In the genomic region with DNA sequence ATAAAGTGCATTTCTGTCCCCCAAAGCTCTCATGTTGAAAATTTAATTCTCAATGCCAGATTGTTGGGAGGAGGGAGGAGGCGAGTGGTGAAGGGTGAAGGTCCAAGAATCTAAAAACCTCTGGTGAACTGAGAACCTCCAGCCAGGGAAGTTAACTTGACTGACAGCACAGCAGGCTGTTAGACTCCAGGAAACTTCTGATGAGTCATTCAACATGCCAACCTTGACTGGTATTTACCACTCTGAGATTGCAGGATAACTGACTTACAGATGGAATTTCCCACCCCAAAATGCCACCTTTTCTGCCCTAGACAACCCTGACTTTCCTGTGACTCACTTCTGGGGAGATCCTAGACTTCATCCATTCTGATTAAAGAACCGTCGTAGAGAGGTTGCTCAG, we compare ENCODE assay signal across 25 mouse cellular contexts. TPM values are rescaled to one million over a fixed set of nuclear protein-coding genes. Genes with fewer than 3 reads are reported as not detected.
A peak's percentile ranks its signal among the peaks of the same experiment; 100 is the strongest.
DNase-seq lines count a peak whose midpoint lies in the region; ATAC-seq and TF ChIP-seq lines count a peak whose summit lies in the region.
"Had no signal": no experiment of that assay in that cellular context is flagged by ENCODE, and none has a peak within 500 bp of the region (broad histone marks: within the 10 kb centered on the region; RNA-seq: fewer than 3 reads in every experiment).

No protein-coding gene starts in this region.

- peak; percentile 38 for DNase-seq in adrenal gland, adult 2 months
- no peak for DNase-seq in adrenal gland, postnatal 14 days
- peak; percentile 64 for DNase-seq in 3T3-L1 (ENCODE audit: low read depth, low spot score)
- DNase-seq in forebrain, embryonic 11.5 days (ENCODE audit: low spot score) = no peak
- DNase-seq in gastrocnemius, adult 8-10 months (ENCODE audit: low spot score in 2 of 2) = no peak
- DNase-seq: adrenal gland, postnatal 10 days; adrenal gland, postnatal 36 days; B cell, adult 2 months; cerebellum, adult 11-12 months; cerebellum, adult 2 months; cerebellum, adult 9-10 months; cerebellum, postnatal 14 days; cerebellum, postnatal 36 days; embryo, embryonic 11 days; forebrain, postnatal 0 days had no signal

- H3K27ac ChIP-seq in forebrain, embryonic 11.5 days (ENCODE audit: low read depth, low read length) = no peak overlapping the region
- H3K27ac ChIP-seq: embryonic facial prominence, embryonic 13.5 days; embryonic facial prominence, embryonic 15.5 days; forebrain, embryonic 10.5 days; forebrain, embryonic 13.5 days; forebrain, embryonic 15.5 days had no signal

- no peaks in the 10 kb centered on the region for H3K27me3 ChIP-seq in C2C12 (ENCODE audit: control insufficient read depth, insufficient read depth, insufficient read length)
- no peaks in the 10 kb centered on the region for H3K27me3 ChIP-seq in forebrain, embryonic 11.5 days (ENCODE audit: control insufficient read depth, insufficient read depth, low read length)
- H3K27me3 ChIP-seq: embryonic facial prominence, embryonic 13.5 days; embryonic facial prominence, embryonic 15.5 days; forebrain, embryonic 13.5 days; forebrain, embryonic 15.5 days had no signal

- 91% methylated on average over 3 of the region's 3 CpGs for WGBS in forebrain, embryonic 11.5 days

- no peaks in the 10 kb centered on the region for H3K79me2 ChIP-seq in C2C12 (ENCODE audit: control insufficient read depth, insufficient read depth)

- no peak overlapping the region for H3ac ChIP-seq in C2C12 (ENCODE audit: control insufficient read depth, insufficient read length, low read depth)

- no peak overlapping the region for H3K9ac ChIP-seq in forebrain, embryonic 11.5 days (ENCODE audit: low read length)
- H3K9ac ChIP-seq: embryonic facial prominence, embryonic 13.5 days; embryonic facial prominence, embryonic 15.5 days; forebrain, embryonic 13.5 days; forebrain, embryonic 15.5 days; forebrain, postnatal 0 days had no signal

- no peak overlapping the region for H3K4me3 ChIP-seq in C2C12 (ENCODE audit: insufficient read depth, poor library complexity, severe bottlenecking)
- no peak overlapping the region for H3K4me3 ChIP-seq in forebrain, embryonic 11.5 days (ENCODE audit: low read depth, low read length)
- H3K4me3 ChIP-seq: embryonic facial prominence, embryonic 13.5 days; embryonic facial prominence, embryonic 15.5 days; erythroblast, embryonic 14.5 days; forebrain, embryonic 10.5 days; forebrain, embryonic 13.5 days; forebrain, embryonic 15.5 days had no signal

- H3K4me1 ChIP-seq in forebrain, embryonic 11.5 days (replicated peaks; ENCODE audit: control insufficient read depth, insufficient read depth, low read length) = no peaks in the 10 kb centered on the region
- H3K4me1 ChIP-seq: embryonic facial prominence, embryonic 13.5 days; embryonic facial prominence, embryonic 15.5 days; forebrain, embryonic 10.5 days; forebrain, embryonic 13.5 days; forebrain, embryonic 15.5 days had no signal

- no peaks in the 10 kb centered on the region for H3K9me3 ChIP-seq in forebrain, embryonic 11.5 days (ENCODE audit: control insufficient read depth, low read length)
- H3K9me3 ChIP-seq: embryonic facial prominence, embryonic 13.5 days; embryonic facial prominence, embryonic 15.5 days; forebrain, embryonic 10.5 days; forebrain, embryonic 13.5 days; forebrain, embryonic 15.5 days had no signal

- H3K79me3 ChIP-seq in C2C12 (ENCODE audit: low read depth) = no peaks in the 10 kb centered on the region

- no peak overlapping the region for H3K4me2 ChIP-seq in forebrain, embryonic 11.5 days (ENCODE audit: low read depth, low read length, severe bottlenecking)
- H3K4me2 ChIP-seq: embryonic facial prominence, embryonic 13.5 days; embryonic facial prominence, embryonic 15.5 days; forebrain, embryonic 13.5 days; forebrain, embryonic 15.5 days had no signal

- no peak for ATAC-seq in forebrain, embryonic 11.5 days (replicated peaks; ENCODE audit: low FRiP score)
- ATAC-seq: activated CD4-positive, CD25-positive, alpha-beta regulatory T cell, adult 4 months; forebrain, embryonic 13.5 days; forebrain, embryonic 15.5 days; forebrain, postnatal 0 days had no signal

- no peaks in the 10 kb centered on the region for H3K36me3 ChIP-seq in C2C12 (ENCODE audit: control insufficient read depth, insufficient read depth)
- no peaks in the 10 kb centered on the region for H3K36me3 ChIP-seq in forebrain, embryonic 11.5 days (ENCODE audit: control insufficient read depth, insufficient read depth, low read length)
- H3K36me3 ChIP-seq: embryonic facial prominence, embryonic 13.5 days; embryonic facial prominence, embryonic 15.5 days; forebrain, embryonic 10.5 days; forebrain, embryonic 15.5 days had no signal

- TF ChIP-seq CTCF in C2C12 (IDR thresholded peaks at IDR 0.05; ENCODE audit: control insufficient read depth, insufficient read depth, insufficient read length) = no peak

TF ChIP-seq in C2C12, 6 proteins besides CTCF, POLR2A, EP300 and RAD21:
- TF ChIP-seq MYOD1 (IDR thresholded peaks at IDR 0.05; ENCODE audit: control insufficient read depth, insufficient read length, low read depth) (peak; percentile 82), MYOG (IDR thresholded peaks at IDR 0.05; ENCODE audit: control insufficient read depth, extremely low read depth, insufficient read length) (no peak), CEBPB (IDR thresholded peaks at IDR 0.05; ENCODE audit: low read depth) (peak; percentile 25), FOSL1 (IDR thresholded peaks at IDR 0.05; ENCODE audit: insufficient read depth, low read length, poor library complexity, severe bottlenecking) (peak; percentile 27), MAX (IDR thresholded peaks at IDR 0.05) (peak; percentile 49), USF1 (IDR thresholded peaks at IDR 0.05; ENCODE audit: low read depth) (no peak)
TF ChIP-seq in C2C12: peak in this region for 4.

RNA-seq across cellular contexts. Expression of gene Prdm8, which starts 58.6 kb away (rescaled TPM):
- under 1 TPM; 0.09 to 0.24 TPM for total RNA-seq in adrenal gland, adult 2 months (2021)
- polyA plus RNA-seq in adrenal gland, adult 2 months (2012; rRNA removed) = 0.09 and 0.12 TPM in 2 replicates
- total RNA-seq in adrenal gland, postnatal 14 days (2021) = 0.19 and 0.34 TPM in 2 replicates
- polyA plus RNA-seq in C2C12 (2012; fragmentation: generic; extraction: Trizol) = 1.7 TPM
- polyA plus RNA-seq in forebrain, embryonic 11.5 days (2014; fragmentation: Nextera tagmentation; extraction: Ambion mirVana) = 0.96 and 0.97 TPM in 2 replicates
- total RNA-seq in gastrocnemius, adult 8-10 months (2022) = under 1 TPM; 0.47 to 0.90 (median 0.63) TPM
- total RNA-seq: common myeloid progenitor, adult 5-6 weeks; MEL had no signal
- polyA plus RNA-seq: activated CD4-positive, CD25-positive, alpha-beta regulatory T cell, adult 4 months had no signal

Comparison
In these comparisons a context has a peak if more than half of its experiments do, and no peak if none do; other contexts are left out.
1. DNase-seq: peak in adrenal gland, adult 2 months (single experiment) and 3T3-L1 (single experiment); none in adrenal gland, postnatal 14 days (single experiment), forebrain, embryonic 11.5 days (single experiment) and gastrocnemius, adult 8-10 months (0 of 2).